Mouse (Mus musculus) kidney, postnatal 4 days (tissue): ENCODE data around the gene Opalin.

ENCODE experiments used
- DNase-seq, 2 experiments: peaks; one replicate each; pipeline ENCODE4 v3.0.0; 2021; ENCODE audit warnings: mixed read lengths in 2 of 2

Gene Opalin

GRCm38 (mm10) chr19:41071500-41071899 lies 5.4 kb downstream of the Opalin start:
- DNase-seq: peak; percentile 94 to 95

GRCm38 (mm10) chr19:41054702-41055101 lies 22.2 kb downstream of the Opalin start:
- no peak for DNase-seq

GRCm38 (mm10) chr19:41053530-41053929 lies 23.4 kb downstream of the Opalin start:
- DNase-seq: peak; percentile 54 to 61

- DNase-seq: peak in 1 of 2 experiments; percentile 28
These were observed 24.7 kb downstream of the Opalin start for GRCm38 (mm10) chr19:41052247-41052646.

- DNase-seq: no peak
These were observed 25.2 kb downstream of the Opalin start for GRCm38 (mm10) chr19:41051714-41052113.

- no peak for DNase-seq
These were observed 28.7 kb downstream of the Opalin start for GRCm38 (mm10) chr19:41048187-41048559.

- DNase-seq: no peak
These were observed 29.3 kb downstream of the Opalin start for GRCm38 (mm10) chr19:41047437-41048186.

GRCm38 (mm10) chr19:41045091-41045770 lies 31.7 kb downstream of the Opalin start:
- DNase-seq: no peak

GRCm38 (mm10) chr19:41039110-41039509 lies 37.8 kb downstream of the Opalin start:
- no peak for DNase-seq

GRCm38 (mm10) chr19:41035809-41036551 lies 40.9 kb downstream of the Opalin start:
- DNase-seq: peak in 1 of 2 experiments; percentile 16

GRCm38 (mm10) chr19:41031869-41032268 lies 45.0 kb downstream of the Opalin start:
- no peak for DNase-seq

GRCm38 (mm10) chr19:41031009-41031408 lies 45.9 kb downstream of the Opalin start:
- DNase-seq: peak in 1 of 2 experiments; percentile 32

GRCm38 (mm10) chr19:41030161-41030560 lies 46.8 kb downstream of the Opalin start:
- no peak for DNase-seq

- no peak for DNase-seq
These were observed 47.7 kb downstream of the Opalin start, which contains the start of gene Dntt for GRCm38 (mm10) chr19:41029219-41029618. TSS of gene Dntt (plus strand) at chr19:41029275.

GRCm38 (mm10) chr19:41027601-41028000 lies 49.3 kb downstream of the Opalin start:
- no peak for DNase-seq

GRCm38 (mm10) chr19:41027024-41027423 lies 49.9 kb downstream of the Opalin start:
- no peak for DNase-seq

GRCm38 (mm10) chr19:41026551-41026950 lies 50.4 kb downstream of the Opalin start:
- DNase-seq: no peak

GRCm38 (mm10) chr19:41022244-41022643 lies 54.7 kb downstream of the Opalin start:
- no peak for DNase-seq

GRCm38 (mm10) chr19:41020537-41020936 lies 56.4 kb downstream of the Opalin start:
- no peak for DNase-seq

- no peak for DNase-seq
These were observed 57.7 kb downstream of the Opalin start for GRCm38 (mm10) chr19:41019164-41019675.

GRCm38 (mm10) chr19:41015951-41016716 lies 60.8 kb downstream of the Opalin start:
- DNase-seq: peak; percentile 51 to 68

GRCm38 (mm10) chr19:41014003-41014402 lies 62.9 kb downstream of the Opalin start:
- DNase-seq: no peak
